10 mouse cellular contexts compared by ENCODE assay signal in genomic region chr17:66484965-66485364, GRCm38 (mm10). TPM values are rescaled to one million over a fixed set of nuclear protein-coding genes. Genes with fewer than 3 reads are reported as not detected.
"Had no signal": no experiment of that assay in that cellular context is flagged by ENCODE, and none has a peak within 500 bp of the region (broad histone marks: within the 10 kb centered on the region; RNA-seq: fewer than 3 reads in every experiment).

No protein-coding gene starts in this region.

- ATAC-seq: liver, postnatal 0 days; lung, postnatal 0 days had no signal

- H3K27me3 ChIP-seq: midbrain, embryonic 12.5 days; neural tube, embryonic 13.5 days; neural tube, embryonic 15.5 days had no signal

- H3K4me3 ChIP-seq: lung, embryonic 15.5 days; megakaryocyte, embryonic 14.5 days; midbrain, embryonic 12.5 days; neural tube, embryonic 13.5 days; neural tube, embryonic 15.5 days had no signal

- H3K4me2 ChIP-seq: lung, embryonic 15.5 days; midbrain, embryonic 12.5 days; neural tube, embryonic 13.5 days had no signal

- H3K27ac ChIP-seq: lung, embryonic 15.5 days; macrophage; midbrain, embryonic 12.5 days; neural tube, embryonic 13.5 days; neural tube, embryonic 15.5 days had no signal

- H3K9ac ChIP-seq: liver, postnatal 0 days; lung, embryonic 15.5 days; midbrain, embryonic 12.5 days; neural tube, embryonic 13.5 days; neural tube, embryonic 15.5 days had no signal

- H3K36me3 ChIP-seq: lung, embryonic 15.5 days; midbrain, embryonic 12.5 days; neural tube, embryonic 13.5 days; neural tube, embryonic 15.5 days had no signal

- H3K9me3 ChIP-seq: lung, embryonic 15.5 days; megakaryocyte, embryonic 14.5 days; midbrain, embryonic 12.5 days; neural tube, embryonic 13.5 days; neural tube, embryonic 15.5 days had no signal

RNA-seq across cellular contexts. Expression of gene Mtcl1, which starts 35.4 kb away (rescaled TPM):
- total RNA-seq: megakaryocyte progenitor cell, adult 5-6 weeks; monocyte, adult 5-6 weeks had no signal
- polyA plus RNA-seq: macrophage had no signal
